Mouse (Mus musculus): Measurements from ENCODE around the gene Ndufaf3.
"Not testable (repeated sequence)": the region's sequence is repeated elsewhere in the genome, so short reads cannot be mapped to it uniquely, and the experiment has no call there.

Ndufaf3 gene

DNA sequence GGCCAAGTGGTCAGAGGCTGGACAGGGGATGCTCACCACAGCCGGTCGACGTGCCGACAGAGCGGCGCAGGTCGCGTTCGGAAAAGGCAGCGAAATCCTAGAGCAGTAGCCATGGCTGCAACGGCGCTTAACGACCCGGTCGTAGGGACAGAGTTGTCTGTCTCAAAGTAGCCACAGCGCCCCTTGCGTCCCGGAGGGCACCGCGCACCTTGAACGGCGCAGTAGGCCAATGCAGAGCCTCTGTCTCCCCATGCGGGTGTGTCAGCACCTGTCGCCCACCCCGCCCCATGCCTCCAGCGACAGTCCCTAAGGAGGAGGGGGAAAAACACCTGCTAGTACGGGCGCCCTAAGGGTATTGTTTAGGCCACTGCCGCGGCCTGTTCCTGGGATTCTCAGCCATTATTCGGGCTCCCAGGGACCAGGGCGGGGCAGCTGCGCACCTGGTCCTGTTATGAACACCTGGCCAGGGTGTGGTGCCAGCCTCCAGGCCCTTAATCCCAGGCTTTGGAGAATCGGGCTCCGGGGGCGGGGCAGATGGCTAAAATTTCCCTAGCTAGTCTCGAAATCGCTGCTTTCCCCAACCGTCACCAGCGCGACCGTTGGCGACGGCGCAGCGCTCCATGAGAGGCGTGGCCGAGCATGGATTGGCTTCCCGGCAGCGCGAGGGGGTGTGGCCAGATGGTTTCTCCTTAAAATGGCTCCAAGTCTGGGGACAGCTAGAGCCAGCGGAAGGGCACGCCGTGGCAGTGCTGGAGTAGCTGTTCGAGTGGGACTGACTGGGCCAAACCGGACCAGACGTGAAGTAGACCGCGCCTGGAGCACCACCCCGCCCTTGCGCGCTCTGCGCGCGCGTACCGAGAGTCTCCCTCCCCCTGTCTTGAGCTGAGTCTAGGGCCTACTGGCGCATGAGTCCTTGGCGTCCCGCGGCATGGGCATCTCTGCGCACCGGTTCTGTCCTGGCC lies at the start of gene Ndufaf3:
Ndufaf3 (minus strand) TSS at position 620 of the 962 bp plus-strand sequence.
- DNase-seq (ENCODE audit: low read depth): peak; percentile 92

DNA sequence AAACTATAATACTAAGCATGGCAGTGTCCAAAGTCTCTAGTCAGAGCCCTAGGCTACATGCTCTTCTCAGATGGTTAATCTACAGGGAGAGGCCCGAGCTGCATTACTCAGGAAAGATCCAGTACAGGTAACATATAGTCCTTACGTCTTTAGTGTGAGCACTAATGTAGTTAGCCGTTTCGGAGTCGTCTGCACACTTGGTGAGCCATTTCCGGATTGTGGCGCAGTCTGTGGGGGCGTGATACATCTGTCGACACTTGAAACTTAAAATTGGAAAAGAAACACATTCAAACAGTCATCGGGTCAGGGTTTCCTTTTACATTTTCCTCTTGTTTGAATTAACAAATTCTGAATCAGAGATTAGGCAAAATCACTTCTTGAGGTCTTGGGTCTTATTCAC lies 44.3 kb upstream of the Ndufaf3 start:
- DNase-seq (ENCODE audit: low read depth): no peak

DNA sequence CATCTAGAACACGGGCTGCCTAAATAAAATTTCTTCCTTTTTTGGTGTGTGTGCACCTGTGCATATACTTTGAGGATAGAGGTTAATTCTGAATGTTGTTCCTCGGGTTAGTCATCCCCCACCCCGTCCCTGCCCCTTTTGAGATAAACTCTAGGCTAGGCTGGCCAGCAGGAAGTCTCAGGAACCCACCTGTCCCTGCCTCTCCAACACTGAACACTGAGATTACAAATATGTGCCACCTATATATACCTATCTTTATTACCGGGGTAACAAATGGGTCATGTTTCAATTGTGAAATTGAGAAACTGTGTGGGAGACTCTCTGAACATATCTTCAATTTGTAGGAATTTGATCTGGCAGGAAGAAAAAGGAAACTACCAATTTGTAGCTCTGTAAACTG lies 41.7 kb upstream of the Ndufaf3 start:
- no peak for DNase-seq (ENCODE audit: low read depth)

DNA sequence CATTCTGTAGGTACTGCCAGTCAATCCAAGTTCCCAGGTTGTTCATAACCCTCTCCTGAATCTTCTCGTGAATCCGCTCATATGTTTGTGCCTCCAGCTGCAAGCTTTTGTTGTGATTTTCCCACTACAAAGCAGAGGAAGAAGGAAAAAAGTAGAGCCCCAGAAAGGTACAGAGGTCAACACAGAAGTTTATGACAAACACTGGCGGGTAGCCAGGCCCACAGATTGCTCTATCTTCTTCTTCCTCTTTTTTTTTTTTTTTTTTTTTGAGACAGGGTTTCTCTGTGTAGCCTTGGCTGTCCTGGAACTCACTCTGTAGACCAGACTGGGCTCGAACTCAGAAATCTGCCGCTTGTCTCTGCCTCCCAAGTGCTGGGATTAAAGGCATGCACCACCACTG lies 40.7 kb upstream of the Ndufaf3 start:
- DNase-seq (ENCODE audit: low read depth): not testable (repeated sequence)

DNA sequence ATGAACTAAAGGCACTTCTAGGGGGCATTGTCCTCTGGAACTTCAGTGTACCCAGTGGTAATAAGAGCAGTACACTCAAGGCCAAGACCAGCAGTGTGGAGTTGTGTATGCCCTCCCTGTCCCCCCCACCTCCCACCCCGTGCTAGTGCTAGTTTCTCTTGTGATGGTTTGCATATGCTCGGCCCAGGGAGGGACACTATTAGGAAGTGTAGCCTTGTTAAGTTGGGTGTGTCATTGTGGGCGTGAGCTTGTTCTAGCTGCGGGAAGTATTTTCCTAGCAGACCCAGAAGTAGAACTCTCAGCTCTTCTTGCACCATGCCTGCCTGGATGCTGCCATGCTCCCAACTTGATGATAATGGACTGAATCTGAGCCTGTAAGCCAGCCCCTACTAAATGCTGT lies 34.8 kb upstream of the Ndufaf3 start:
- DNase-seq (ENCODE audit: low read depth): no peak

DNA sequence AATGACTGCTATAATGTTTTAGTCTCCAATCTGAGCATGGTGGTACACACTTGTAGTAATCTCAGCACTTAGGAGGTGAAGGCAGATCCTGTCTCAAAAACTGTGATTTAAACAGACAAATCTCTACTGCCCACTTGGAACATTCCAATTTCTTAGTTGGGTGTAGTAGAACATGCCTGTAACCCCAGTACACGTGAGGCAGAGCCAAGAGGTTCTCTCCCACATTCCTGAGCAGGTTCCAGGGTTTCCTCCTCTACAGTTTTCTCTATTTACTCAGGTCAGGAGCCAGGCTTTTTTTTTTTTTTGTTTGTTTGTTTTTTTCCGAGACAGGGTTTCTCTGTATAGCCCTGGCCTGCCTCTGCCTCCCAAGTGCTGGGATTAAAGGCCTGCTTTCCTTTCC lies 32.8 kb upstream of the Ndufaf3 start:
- DNase-seq (ENCODE audit: low read depth): no peak

DNA sequence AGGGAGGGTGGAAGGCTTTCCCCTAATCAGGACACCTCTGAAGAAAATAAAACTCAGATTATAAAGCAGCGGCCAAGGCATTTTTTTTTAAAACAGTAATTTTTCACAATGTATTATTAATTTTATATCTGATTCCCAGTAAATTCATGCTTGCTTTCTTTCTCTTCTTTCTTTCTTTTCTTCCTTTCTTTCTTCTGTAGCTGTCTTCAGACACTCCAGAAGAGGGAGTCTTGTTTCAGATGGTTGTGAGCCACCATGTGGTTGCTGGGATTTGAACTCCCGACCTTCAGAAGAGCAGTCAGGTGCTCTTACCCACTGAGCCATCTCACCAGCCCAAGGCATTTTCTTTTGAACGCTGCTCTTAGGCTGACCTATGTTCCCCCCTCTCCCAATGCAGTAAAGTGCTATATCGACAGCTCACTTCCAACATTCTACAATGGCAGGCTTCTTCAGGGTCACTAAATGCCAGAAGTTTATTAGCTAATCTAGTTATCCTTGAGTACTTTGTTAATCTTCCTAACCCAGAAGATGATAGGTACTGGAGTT lies 31.9 kb upstream of the Ndufaf3 start:
- no peak for DNase-seq (ENCODE audit: low read depth)

DNA sequence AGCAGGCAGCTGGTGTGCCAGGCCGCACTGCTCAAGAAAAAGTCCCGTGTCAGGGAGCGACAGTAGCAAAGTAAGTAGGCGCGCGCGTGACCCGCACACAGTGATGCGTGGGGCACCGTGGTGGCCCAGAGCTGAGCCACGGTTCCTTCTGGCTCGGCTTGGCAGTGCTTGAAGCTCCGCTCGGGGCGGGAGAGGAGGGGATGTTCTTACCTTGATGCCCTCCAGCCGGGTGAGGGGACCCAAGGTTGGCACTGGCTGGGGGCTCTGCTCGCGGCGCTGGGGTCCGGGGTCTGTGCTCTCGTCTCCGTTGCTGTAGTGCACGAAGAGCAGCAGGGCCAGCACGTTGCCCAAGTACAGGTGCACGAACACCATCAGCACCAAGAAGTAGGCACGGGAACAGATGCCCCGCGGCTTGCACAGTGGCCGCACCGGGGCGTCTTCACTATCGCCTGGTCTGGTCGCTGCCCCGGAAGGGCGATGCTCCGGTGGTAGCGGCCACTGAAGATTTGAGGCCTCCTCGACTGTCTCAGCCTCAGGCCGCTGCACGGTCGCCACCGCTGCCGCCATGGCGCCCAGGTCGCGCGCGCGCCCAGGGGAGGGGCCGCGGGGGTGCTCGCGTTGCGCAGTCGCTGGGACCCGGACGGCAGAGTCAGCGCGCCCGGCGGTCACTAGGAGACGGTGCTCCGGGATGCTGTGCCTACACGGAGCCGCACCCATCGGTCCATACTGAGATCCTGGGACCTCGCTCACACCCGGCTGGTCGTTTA lies 29.9 kb upstream of the Ndufaf3 start, which contains the start of gene P4htm:
P4htm (minus strand) TSS at position 670 of the 767 bp plus-strand sequence.
- DNase-seq (ENCODE audit: low read depth): no peak

DNA sequence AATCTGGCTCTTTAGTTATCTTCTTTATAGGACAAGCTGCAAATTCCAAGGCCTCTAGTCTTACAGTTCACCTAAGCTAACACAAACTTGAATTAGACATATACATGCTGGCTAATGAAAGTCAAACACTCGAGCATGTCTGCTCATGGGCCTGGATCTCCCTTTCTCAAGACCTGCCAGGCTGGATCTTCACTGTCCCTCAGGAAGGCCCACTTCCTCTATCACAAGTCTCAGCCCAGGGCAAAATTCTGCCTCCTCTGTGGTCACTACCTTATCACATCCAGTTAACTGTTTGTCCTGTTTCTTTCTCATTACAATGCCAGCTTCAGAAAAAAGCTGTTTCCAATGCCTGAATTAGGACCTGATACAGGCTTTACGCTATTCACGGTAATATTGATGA lies 27.1 kb upstream of the Ndufaf3 start:
- DNase-seq (ENCODE audit: low read depth): no peak

DNA sequence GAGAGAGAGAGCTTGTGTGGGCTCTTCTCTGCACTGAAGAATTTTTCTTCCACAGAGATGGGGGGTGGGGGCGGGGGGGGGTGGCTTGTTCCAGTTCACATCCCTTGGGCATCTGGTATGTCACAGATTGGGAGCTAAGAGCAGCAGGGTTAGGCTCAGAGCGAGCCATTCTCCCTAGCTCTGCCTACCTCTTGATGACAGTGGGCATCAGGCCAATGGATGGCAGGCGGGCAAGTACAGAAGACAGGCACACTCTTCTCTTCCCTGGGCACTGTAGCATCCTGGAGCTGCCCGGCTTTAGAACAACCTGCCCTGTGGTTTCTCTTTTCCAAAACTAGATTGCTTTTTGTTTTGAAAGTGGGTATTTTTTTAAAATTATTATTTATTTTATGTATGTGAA lies 24.2 kb upstream of the Ndufaf3 start:
- no peak for DNase-seq (ENCODE audit: low read depth)

DNA sequence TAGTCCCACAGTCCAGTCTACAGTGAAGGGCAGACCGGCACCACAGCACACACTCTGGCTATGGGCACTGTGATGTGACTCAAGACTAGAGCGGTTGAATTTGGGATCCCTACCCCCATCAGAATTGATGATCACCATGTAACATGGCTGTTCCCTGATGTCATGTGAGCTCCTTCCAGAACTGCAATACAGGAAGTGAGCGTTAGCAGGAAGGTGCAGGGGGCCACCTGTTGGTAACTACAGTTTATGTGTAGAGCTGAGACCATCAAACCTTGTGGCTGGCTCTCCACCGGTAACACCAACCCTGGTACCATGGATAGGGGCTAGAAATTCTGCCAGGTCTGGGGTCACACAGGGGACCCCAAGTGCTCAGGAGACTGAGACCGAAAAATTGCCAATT lies 22.0 kb upstream of the Ndufaf3 start:
- no peak for DNase-seq (ENCODE audit: low read depth)

DNA sequence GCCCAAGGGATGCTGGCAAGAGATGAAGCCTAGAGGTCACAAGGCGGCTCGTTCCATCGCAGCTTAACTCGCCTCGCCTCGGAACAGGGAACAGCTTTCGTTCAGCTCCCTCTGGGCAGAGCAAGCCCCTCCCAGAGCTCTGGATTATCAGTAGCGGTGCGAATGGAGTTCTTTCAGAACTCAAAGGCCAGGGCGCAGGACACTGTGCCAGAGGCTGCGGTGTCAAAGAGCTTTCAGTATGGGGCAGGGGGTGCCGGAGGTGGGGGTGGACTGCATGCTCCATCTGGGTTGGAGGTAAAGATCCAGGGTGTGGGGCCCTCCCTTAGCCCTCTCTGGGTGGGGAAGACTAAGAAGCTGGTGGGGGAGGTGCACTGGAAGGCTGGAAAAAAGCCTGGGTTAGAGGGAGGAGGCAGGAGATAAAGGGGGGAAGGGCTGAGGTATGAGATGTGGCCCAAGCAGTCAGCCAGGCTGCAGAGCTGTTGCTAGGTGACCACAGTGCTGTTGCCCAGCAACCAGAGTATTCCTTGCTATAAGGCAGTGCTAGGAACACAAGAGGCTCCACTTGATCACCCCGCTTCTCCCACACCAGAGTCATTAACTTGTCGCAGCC lies 20.4 kb upstream of the Ndufaf3 start:
- DNase-seq (ENCODE audit: low read depth): no peak

DNA sequence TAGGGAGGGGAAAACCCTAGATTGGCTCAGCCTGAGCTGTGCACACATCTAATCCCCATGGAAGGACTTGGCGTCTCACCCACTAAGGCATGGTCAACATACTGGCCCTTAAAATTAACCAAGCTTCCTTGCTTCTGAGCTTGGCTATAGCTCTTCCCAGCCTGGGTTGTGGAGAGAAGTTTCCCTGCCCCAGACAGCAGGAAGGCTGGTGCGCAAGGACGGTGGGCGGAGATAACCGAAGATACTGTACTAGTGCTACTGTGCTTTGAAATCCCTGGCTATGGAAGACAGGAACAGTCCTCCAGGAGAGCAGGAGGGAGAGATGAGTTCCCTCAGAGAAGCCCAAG lies 12.1 kb upstream of the Ndufaf3 start:
- DNase-seq (ENCODE audit: low read depth): no peak

DNA sequence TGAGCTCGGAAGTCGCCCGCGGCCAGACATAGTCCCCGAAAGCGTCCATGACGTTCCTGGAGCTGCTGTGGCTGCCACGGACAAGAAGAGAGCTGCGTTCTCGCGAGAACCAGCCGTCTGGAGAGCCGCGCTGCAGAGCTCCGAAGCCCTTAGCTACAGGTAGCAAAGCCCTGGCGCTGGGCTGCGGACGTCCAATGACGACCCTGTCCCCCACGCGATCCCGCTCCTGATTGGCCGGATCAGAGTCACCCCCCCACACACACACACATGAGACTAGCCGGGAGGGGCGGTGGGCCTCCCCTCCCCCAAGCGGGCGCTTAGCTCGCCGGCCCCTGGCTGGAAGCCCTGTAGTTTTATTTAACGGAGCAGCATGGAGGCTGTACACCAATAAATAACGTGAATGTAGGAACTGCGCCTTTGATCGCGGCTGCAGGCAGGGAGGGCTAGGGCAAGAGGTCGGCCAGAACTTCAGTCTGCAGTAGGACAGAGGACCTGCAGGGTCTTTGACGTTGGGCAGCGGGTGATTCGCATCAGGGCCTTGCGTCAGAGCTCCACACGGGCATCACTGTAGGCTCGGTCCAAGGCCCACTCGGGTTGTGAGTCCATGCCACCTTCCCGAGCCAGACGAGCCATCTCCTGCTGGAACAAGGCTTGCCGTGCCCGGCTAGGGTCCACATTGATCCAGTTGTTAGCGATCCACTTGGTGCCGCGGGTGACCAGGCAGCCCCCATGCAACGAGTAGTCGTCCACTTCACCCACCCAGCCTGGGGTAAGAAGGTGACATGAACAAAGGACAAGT lies 11.5 kb upstream of the Ndufaf3 start, which contains the start of gene Wdr6:
Wdr6 (minus strand) TSS at position 195 of the 799 bp plus-strand sequence.
- peak; percentile 83 for DNase-seq (ENCODE audit: low read depth)

DNA sequence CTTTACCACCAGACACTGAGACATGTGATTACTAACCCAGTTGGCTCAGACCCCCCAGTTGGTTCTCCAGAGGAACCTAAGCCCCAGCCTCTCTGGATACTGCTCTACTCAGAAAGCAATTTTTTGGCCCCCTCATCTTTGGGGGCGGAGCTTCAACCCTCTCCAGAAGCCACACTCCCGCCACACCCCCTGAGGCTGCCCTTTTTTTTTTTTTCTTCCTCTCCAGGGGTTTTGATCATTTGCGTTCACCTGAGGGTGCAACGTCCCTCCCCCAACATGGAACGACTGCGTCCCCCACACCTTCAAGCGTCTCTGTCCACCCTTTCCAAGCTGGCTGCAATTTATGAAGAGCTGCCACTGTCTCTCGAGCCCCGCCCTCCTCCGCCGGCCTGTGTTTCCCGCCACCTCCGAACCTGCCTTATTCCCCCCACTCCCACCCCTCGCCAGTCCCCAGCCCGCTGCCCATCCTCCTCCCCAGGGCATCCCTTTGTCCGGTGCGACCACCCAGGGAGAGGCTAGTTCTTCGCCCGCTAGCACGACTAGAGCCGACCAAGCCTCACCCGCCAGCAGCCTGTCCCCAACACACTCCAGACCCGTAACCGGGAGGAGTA lies 10.8 kb upstream of the Ndufaf3 start:
- peak; percentile 39 for DNase-seq (ENCODE audit: low read depth)

DNA sequence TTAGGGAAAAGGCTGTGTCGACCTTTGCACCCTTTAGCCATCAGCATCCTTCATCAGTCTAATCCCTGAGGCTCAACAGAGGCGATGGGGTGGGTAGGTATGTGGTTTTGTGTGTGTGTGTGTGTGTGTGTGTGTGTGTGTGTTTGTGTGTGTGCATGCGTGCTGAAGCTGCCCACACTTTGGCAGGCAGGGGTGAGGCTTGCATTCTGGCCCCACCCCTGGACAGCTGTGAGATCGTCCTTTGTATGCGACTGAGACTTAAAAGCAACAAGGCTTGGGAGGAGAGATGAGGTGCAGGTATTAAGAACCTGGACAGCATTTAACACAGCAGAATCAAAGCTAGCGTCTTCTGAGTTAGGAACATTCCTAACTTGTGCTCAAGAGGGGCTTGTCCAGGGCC lies 9.8 kb upstream of the Ndufaf3 start:
- DNase-seq (ENCODE audit: low read depth): no peak

DNA sequence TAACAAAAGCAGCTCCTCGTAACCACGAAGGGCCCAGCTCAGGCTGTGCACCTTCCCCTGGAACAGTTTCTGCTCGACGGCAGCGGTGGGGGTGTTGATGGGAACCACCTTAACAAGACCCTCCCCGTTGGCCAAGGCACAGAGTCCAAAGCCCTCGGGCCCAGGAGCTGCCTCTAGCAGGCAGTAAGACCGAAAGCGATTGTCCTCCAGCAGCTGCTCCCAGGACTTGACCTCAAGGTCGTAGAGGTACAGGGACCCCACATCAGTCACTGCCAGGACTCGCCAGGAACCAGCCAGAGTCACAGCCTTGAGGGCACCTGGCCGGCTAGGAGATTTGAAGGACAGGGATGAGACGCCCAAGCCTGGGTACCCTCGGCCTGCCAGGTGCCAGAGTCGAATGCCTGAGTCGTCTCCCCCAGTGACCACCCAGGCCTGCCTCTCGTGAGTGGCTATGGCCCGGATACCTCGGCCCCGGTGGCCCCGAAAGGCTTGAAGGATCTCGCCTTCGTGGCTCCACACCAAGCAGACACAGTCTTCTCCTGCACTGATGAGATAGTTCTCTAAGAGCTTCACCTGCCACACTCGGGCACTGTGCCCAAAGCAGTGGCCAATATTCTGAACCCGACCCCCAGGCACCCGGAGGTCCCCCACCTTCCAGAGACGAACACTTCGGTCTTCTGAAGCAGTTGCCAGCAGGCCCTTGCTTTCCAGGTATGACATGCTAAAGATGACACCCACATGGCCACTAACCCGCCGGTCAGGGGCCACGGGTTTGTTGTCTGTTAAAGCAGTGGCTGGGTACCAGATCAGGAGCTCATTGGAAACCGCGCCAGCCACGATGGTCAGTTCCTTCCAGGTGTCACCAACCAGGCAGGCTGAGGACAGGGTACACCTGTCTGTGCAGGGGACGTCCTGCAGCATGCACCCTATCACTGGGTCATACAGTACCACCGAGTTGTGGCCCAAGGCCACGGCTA lies 8.4 kb upstream of the Ndufaf3 start:
- no peak for DNase-seq (ENCODE audit: low read depth)

DNA sequence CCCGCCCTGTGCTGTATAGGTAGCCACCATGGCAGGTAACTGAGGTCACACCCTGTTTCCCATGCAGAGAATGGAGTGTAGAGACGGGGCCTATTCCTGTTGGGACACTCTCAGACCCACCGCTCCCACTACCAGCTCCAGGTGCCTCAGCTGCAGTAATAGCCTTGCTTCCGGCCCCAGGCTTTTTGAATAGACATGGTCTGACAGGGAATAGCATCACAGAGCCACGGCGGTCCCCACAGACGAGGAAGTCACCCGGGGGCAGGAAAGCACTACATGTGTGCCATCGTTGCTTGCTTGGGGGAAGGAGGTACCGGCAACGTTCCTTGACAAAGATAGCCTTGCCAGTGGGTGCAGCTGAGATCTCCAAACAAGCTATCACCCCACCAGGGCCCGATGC lies 7.7 kb upstream of the Ndufaf3 start:
- DNase-seq (ENCODE audit: low read depth): no peak

DNA sequence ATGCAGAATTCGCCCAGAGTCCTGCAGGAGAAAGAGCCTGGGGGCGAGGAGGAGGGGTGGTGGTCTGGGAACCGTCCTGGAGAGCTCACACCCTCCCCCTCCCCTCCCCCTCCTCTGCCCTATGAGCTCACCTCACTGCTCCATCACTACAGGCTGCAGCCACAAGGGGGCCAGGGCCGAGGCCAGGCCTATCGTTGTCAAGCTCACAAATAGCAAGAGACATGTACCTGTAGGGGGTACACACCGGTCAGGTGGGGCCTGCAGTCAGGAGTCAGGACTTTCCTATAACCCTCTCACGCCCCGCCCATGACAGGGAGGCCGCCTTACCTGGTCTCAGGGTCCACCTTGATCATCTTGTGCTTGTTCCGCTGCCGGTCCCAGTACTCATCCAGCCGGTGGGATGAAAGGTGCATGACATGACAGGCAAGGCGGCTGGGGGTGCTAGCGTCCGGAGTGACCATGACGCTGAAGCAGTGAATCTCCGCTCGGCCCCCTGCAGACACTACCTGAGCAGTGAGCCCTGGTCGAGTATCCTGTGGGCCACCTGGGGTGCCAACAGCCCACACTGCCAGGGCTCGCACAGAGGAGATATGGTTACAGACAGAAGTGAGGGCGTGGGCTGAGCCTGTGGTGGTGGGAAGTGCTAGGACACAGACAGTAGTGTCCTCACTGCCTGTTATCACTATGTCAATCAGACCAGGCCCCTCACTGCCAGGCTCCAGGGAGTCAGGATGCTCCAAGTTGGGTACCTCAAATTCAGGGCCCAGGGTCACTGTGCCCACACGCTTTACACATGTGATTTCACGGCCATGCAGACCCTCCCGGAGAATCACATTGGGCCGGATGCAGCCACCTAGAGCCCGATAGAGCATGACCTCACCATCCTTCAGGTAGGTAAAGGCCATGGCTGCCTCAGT lies 6.8 kb upstream of the Ndufaf3 start:
- no peak for DNase-seq (ENCODE audit: low read depth)

Measured in c-Kit-positive CD71-positive TER-119-negative erythroid progenitor cells, embryonic 14.5 days (primary cell).